Comparison of ENCODE assay signal across 31 mouse cellular contexts in genomic region chr1:134408080-134408479, GRCm38 (mm10). TPM values are rescaled to one million over a fixed set of nuclear protein-coding genes. Genes with fewer than 3 reads are reported as not detected.
DNase-seq lines count a peak whose midpoint lies in the region; ATAC-seq lines count a peak whose summit lies in the region.
"Had no signal": no experiment of that assay in that cellular context is flagged by ENCODE, and none has a peak within 500 bp of the region (broad histone marks: within the 10 kb centered on the region; RNA-seq: fewer than 3 reads in every experiment).

No protein-coding gene starts in this region.

- no peak overlapping the region for H3K4me3 ChIP-seq in embryonic facial prominence, embryonic 13.5 days
- H3K4me3 ChIP-seq in midbrain, embryonic 15.5 days, result no peak overlapping the region
- H3K4me3 ChIP-seq: embryonic facial prominence, embryonic 12.5 days; limb, embryonic 13.5 days; liver, embryonic 13.5 days; midbrain, embryonic 10.5 days; neural tube, embryonic 15.5 days had no signal

- H3K27ac ChIP-seq in embryonic facial prominence, embryonic 13.5 days, result no peak overlapping the region
- no peak overlapping the region for H3K27ac ChIP-seq in midbrain, embryonic 15.5 days
- H3K27ac ChIP-seq: embryonic facial prominence, embryonic 12.5 days; hindbrain, postnatal 0 days; limb, embryonic 13.5 days; liver, embryonic 13.5 days; midbrain, embryonic 10.5 days; neural tube, embryonic 15.5 days had no signal

- DNase-seq in embryo, embryonic 10 days (ENCODE audit: low spot score), result peak; percentile 20
- no peak for DNase-seq in embryo, embryonic 10.5 days (ENCODE audit: low spot score)
- DNase-seq in kidney, adult 9 months, result peak; percentile 60
- DNase-seq in kidney, postnatal 25 days, result peak; percentile 49 to 63
- no peak for DNase-seq in heart, adult 9 months (ENCODE audit: low spot score in 2 of 2)
- no peak for DNase-seq in heart, postnatal 4 days
- DNase-seq: cerebellum, adult 2 months; cerebellum, postnatal 36 days; heart, postnatal 36 days; liver, embryonic 13.5 days; lung, embryonic 14.5 days; lung, postnatal 4 days; right cerebral cortex, postnatal 14 days; spleen, adult 18-20 months; thymus, adult 18-20 months; thymus, postnatal 4 days had no signal

- peaks cover 25% of the 10 kb centered on the region for H3K4me1 ChIP-seq in embryonic facial prominence, embryonic 13.5 days
- H3K4me1 ChIP-seq in midbrain, embryonic 15.5 days, result peaks cover 8% of the 10 kb centered on the region

- H3K9ac ChIP-seq in embryonic facial prominence, embryonic 13.5 days, result 0 out of 2 replicates have a peak overlapping the region, but pooled peaks have one; percentile 16
- H3K9ac ChIP-seq in midbrain, embryonic 15.5 days, result no peak overlapping the region
- H3K9ac ChIP-seq: embryonic facial prominence, embryonic 12.5 days; limb, embryonic 13.5 days; liver, embryonic 13.5 days; lung, embryonic 14.5 days; neural tube, embryonic 15.5 days had no signal

- H3K27me3 ChIP-seq in embryonic facial prominence, embryonic 13.5 days, result no peaks in the 10 kb centered on the region
- no peaks in the 10 kb centered on the region for H3K27me3 ChIP-seq in midbrain, embryonic 15.5 days (replicated peaks)
- H3K27me3 ChIP-seq: embryonic facial prominence, embryonic 12.5 days; limb, embryonic 13.5 days; liver, embryonic 13.5 days; neural tube, embryonic 15.5 days had no signal

- peaks cover 43% of the 10 kb centered on the region for H3K36me3 ChIP-seq in embryonic facial prominence, embryonic 13.5 days
- no peaks in the 10 kb centered on the region for H3K36me3 ChIP-seq in midbrain, embryonic 15.5 days (replicated peaks)

- no peak overlapping the region for H3K4me2 ChIP-seq in embryonic facial prominence, embryonic 13.5 days
- no peak overlapping the region for H3K4me2 ChIP-seq in midbrain, embryonic 15.5 days
- H3K4me2 ChIP-seq: embryonic facial prominence, embryonic 12.5 days; limb, embryonic 13.5 days; liver, embryonic 13.5 days; lung, embryonic 14.5 days; neural tube, embryonic 15.5 days had no signal

- WGBS in embryonic facial prominence, embryonic 13.5 days, result 56% methylated on average over 8 of the region's 8 CpGs
- 71% methylated on average over 8 of the region's 8 CpGs for WGBS in midbrain, embryonic 15.5 days

- ATAC-seq in embryonic facial prominence, embryonic 13.5 days (ENCODE audit: insufficient number of reproducible peaks, insufficient read depth, low FRiP score, low TSS enrichment, low read depth), result no peak
- no peak for ATAC-seq in midbrain, embryonic 15.5 days (replicated peaks)
- ATAC-seq: forebrain, embryonic 16.5 days; hindbrain, postnatal 0 days; intestine, postnatal 0 days had no signal

- no peaks in the 10 kb centered on the region for H3K9me3 ChIP-seq in embryonic facial prominence, embryonic 13.5 days
- H3K9me3 ChIP-seq in midbrain, embryonic 15.5 days, result no peaks in the 10 kb centered on the region
- H3K9me3 ChIP-seq: embryonic facial prominence, embryonic 12.5 days; G1E; limb, embryonic 13.5 days; liver, embryonic 13.5 days; midbrain, embryonic 10.5 days; neural tube, embryonic 15.5 days had no signal

RNA-seq across cellular contexts. Expression of gene Cyb5r1, which starts 2.7 kb away (rescaled TPM):
- 34.9 and 37.4 TPM in 2 replicates for polyA plus RNA-seq in embryonic facial prominence, embryonic 13.5 days (2015; fragmentation: Nextera tagmentation; extraction: Ambion mirVana)
- total RNA-seq in heart, postnatal 4 days (2021), result 10 to 100 TPM; 31.0 to 31.1 TPM
- polyA plus RNA-seq in midbrain, embryonic 15.5 days (2015; fragmentation: Nextera tagmentation; extraction: Ambion mirVana), result 12.6 and 13.3 TPM in 2 replicates

RNA-seq across cellular contexts. Expression of gene Adipor1, which starts 7.1 kb away (rescaled TPM):
- polyA plus RNA-seq in embryonic facial prominence, embryonic 13.5 days (2015; fragmentation: Nextera tagmentation; extraction: Ambion mirVana), result 81.6 and 87.4 TPM in 2 replicates
- total RNA-seq in heart, postnatal 4 days (2021), result 100 to 1,000 TPM; 126 to 130 TPM
- polyA plus RNA-seq in midbrain, embryonic 15.5 days (2015; fragmentation: Nextera tagmentation; extraction: Ambion mirVana), result 76.0 and 82.4 TPM in 2 replicates

RNA-seq across cellular contexts. Expression of gene 4933406M09Rik, which starts 22.3 kb away (rescaled TPM):
- not detected in 2 replicates for polyA plus RNA-seq in embryonic facial prominence, embryonic 13.5 days (2015; fragmentation: Nextera tagmentation; extraction: Ambion mirVana)
- not detected for total RNA-seq in heart, postnatal 4 days (2021)
- polyA plus RNA-seq in midbrain, embryonic 15.5 days (2015; fragmentation: Nextera tagmentation; extraction: Ambion mirVana), result not detected in 2 replicates
- total RNA-seq: granulocyte monocyte progenitor cell, adult 5-6 weeks; heart, postnatal 36 days; hindbrain, postnatal 0 days; layer of hippocampus, postnatal 14 days; left cerebral cortex, postnatal 10 days had no signal
- polyA plus RNA-seq: cerebellum, adult 2 months; embryonic facial prominence, embryonic 12.5 days; forebrain, embryonic 16.5 days; G1E; heart, embryonic 14.5 days; hindbrain, postnatal 0 days; intestine, postnatal 0 days; limb, embryonic 13.5 days; liver, embryonic 13.5 days; lung, embryonic 14.5 days; midbrain, embryonic 10.5 days; neural tube, embryonic 15.5 days; stomach, embryonic 14.5 days had no signal

RNA-seq across cellular contexts. Expression of gene Tmem183a, which starts 46.3 kb away (rescaled TPM):
- polyA plus RNA-seq in embryonic facial prominence, embryonic 13.5 days (2015; fragmentation: Nextera tagmentation; extraction: Ambion mirVana), result 84.1 and 89.7 TPM in 2 replicates
- 10 to 100 TPM; 33.8 to 42.5 TPM for total RNA-seq in heart, postnatal 4 days (2021)
- polyA plus RNA-seq in midbrain, embryonic 15.5 days (2015; fragmentation: Nextera tagmentation; extraction: Ambion mirVana), result 144 and 147 TPM in 2 replicates

RNA-seq across cellular contexts. Expression of gene Klhl12, which starts 47.3 kb away (rescaled TPM):
- polyA plus RNA-seq in embryonic facial prominence, embryonic 13.5 days (2015; fragmentation: Nextera tagmentation; extraction: Ambion mirVana), result 31.7 and 33.1 TPM in 2 replicates
- total RNA-seq in heart, postnatal 4 days (2021), result 10 to 100 TPM; 18.5 to 18.7 TPM
- 37.0 and 37.7 TPM in 2 replicates for polyA plus RNA-seq in midbrain, embryonic 15.5 days (2015; fragmentation: Nextera tagmentation; extraction: Ambion mirVana)

Comparison
In these comparisons a context has a peak if more than half of its experiments do, and no peak if none do; other contexts are left out.
1. DNase-seq: peak in embryo, embryonic 10 days (single experiment), kidney, adult 9 months (single experiment) and kidney, postnatal 25 days (2 of 2); none in embryo, embryonic 10.5 days (single experiment), heart, adult 9 months (0 of 2) and heart, postnatal 4 days (single experiment).